Mouse (Mus musculus) MEL-GATA-1-ER (cell line): ENCODE data around the gene Vmn1r215.
"Not testable (repeated sequence)": the region's sequence is repeated elsewhere in the genome, so short reads cannot be mapped to it uniquely, and the experiment has no call there.

Source experiments
- DNase-seq: peaks from one replicate; pipeline ENCODE4 v3.0.0-alpha.2; 2012; ENCODE audit warnings: low read depth; ENCODE audit errors: extremely low read depth

Gene Vmn1r215

DNA sequence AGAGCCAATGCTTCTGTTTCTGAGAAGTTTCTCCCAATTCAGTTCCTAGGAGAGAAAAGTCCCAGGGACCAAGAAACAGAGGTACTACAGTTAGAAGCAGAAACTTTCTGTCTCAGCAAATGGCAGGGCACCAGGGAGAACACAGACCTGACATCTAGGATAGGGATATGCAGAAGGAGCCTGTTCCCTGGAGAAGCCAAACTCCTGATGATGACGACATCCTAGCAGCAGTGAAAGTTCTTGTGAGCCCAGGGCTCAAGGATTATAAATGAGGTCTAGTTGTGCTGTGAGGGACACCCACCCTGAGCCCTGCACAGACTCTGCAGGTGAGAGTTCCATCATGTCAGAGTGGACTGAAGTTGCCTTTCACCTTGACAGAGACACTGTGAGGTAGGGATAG, at the start of gene Vmn1r215:
Gene Vmn1r215 (plus strand): TSS at position 301 of the 400 bp plus-strand sequence.
- DNase-seq: no peak

DNA sequence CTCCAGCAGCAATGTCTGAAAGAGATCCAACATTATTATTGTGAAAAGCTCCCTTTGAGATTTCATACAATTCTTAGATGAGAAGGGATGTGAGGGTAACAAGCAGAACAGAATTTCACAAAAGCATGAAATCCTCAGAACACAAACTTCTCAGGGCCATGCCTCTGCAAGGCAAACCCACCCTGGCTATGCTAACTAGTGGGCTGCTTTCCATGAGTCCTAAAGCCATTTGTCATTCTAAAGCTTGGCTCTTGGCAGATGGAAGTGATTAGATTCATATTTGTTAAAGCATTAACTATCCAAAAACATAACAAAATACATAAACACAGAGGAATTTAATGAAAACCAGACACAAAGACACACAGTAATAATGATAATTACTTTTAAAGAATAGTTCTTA, 49.7 kb upstream of the Vmn1r215 start:
- DNase-seq: no peak

DNA sequence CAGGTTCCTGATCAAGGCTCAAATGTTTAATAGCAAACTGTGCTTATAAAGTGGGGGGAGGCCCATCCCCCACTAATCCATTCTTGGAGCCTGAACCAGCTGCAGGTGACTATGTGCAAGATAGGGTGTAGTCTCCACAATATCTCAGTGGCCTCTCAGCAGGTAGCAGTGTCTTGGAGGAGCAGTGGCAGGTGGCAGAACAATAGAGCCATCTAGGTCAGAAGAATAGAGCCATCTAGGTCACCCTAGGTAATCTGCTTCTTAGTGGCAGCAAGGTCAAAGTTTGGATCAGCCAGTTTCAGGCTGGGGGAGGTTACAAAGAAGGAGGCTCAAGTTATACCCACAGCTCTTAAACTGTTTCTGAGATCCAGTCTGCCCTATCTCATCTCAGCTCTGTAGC, 43.0 kb upstream of the Vmn1r215 start:
- DNase-seq: no peak

DNA sequence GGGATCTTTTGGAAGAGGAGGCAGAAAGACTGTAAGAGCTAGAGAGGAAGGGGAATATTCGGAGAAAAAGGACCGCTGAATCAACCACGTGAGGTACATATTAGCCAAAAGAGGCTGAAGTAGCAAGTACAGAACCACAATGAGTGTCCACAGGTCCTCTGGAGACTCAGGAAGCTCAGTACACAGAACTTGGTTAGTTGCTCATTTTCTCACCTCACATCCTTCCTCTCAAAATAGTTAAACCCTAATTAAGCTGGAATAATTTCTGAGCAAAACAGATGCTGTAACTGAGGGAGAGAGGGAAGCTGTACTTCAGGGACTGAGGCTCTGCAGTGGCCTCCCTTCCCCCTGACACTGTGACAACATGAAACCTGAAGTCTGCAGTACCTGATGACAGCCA, 37.7 kb upstream of the Vmn1r215 start, which contains the start of gene Vmn1r214:
Gene Vmn1r214 (plus strand): TSS at position 301 of the 400 bp plus-strand sequence.
- no peak for DNase-seq

DNA sequence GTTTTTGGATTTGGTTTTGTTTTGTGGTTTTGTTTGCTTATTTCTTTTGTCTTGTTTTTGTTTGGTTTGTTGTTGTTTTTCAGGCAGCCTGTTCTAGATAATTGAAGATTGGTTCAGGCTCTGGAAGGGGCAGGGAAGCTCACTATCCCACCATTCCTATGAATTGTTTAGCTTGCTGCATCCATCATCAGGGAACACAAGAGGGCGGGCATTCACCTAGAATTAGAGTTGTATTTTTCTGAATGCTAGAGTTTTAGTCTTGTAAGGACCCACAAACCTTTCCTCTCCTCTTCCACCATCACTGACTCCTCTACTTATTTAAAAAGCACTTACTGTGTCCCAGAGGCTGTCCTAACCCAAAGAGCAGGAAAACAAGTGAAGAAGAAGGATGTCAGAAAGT, 10.0 kb upstream of the Vmn1r215 start:
- DNase-seq: no peak

DNA sequence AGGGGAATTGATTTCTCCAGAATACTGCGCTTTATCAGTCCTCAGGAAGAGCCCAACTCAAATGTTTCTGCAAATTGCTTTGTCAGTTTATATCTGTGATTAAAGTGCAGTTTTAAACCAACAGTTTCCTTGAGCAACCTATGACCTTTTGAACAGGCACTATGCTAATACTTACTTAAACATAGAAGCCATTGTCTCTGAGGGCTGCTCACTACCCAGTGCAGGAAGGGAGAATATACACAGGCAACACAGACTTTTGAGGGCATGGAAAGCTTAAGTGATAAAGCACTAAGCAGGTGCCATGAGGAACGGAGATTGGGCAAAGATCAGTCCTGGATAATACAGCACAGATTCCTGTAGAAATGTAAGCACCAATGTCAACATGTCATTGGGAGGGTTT, 1.5 kb downstream of the Vmn1r215 start:
- DNase-seq: no peak

DNA sequence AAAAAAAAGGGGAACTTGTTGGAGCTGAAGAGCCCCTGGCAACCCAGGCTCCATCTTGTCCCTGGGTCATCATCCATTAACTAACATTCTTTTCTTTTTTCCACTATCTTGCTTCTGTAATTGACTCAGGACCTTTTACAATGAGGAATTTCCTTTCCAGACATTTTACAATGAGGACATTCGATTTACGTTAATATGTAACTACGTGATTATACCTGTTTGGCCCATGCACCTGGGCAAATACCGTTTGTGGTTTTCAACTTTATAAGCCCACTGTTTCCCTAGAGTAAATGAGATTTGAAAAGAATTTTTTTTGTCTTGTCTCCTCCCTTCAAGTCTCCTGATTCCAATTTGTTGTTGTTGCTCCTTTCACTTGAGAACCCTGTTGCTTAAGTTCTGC, 26.6 kb downstream of the Vmn1r215 start:
- DNase-seq: no peak

DNA sequence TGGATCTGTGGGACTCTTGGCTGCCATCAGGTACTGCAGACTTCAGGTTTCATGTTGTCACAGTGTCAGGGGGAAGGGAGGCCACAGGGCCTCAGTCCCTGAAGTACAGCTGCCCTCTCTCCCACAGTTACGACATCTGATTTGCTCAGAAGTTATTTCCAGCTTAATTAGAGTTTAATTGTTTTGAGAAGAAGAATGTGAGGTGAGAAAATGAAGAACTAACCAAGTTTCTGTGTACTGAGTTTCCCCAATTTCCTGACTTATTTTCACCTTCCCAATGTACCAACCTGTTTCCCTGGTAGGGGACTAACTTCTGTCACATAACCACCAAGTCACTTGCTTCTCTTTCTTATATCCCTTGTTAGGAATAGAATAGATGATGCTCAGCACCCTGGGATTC, 50.3 kb downstream of the Vmn1r215 start, which contains the start of gene Vmn1r217:
Gene Vmn1r217 (minus strand): TSS at position 101 of the 400 bp plus-strand sequence.
- not testable (repeated sequence) for DNase-seq

DNA sequence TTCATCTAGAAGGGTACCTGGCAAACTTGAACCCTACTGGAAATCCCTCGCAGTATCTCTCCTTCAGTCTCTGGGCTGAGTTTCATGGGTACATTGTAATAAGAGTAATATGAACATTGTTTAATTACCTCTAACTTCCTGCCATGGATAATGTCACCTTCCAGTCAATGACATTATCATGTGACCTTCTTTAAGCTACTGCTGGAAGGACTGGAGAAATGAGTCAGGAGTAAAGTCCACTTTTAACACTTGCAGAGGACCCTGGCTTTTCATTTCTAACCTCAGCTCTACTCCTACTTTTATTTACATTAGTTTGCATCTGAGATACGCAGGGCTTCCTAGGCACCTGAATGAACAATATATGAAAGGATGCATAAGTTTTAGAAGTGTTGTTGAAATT, 52.8 kb downstream of the Vmn1r215 start:
- no peak for DNase-seq
